In genomic region chr9:30430447-30430846, GRCm38 (mm10) we compare ENCODE assay signal across 19 mouse cellular contexts. TPM values are rescaled to one million over a fixed set of nuclear protein-coding genes. Genes with fewer than 3 reads are reported as not detected.
DNase-seq lines count a peak whose midpoint lies in the region; ATAC-seq and TF ChIP-seq lines count a peak whose summit lies in the region.
"Had no signal": no experiment of that assay in that cellular context is flagged by ENCODE, and none has a peak within 500 bp of the region (broad histone marks: within the 10 kb centered on the region; RNA-seq: fewer than 3 reads in every experiment).

No protein-coding gene starts in this region.

- TF ChIP-seq CTCF in gastrocnemius, adult 2 months (IDR thresholded peaks at IDR 0.05), result no peak
- TF ChIP-seq CTCF in intestine, postnatal 0 days (IDR thresholded peaks at IDR 0.05; ENCODE audit: low read depth), result no peak

- no peaks in the 10 kb centered on the region for H3K9me3 ChIP-seq in intestine, embryonic 16.5 days (ENCODE audit: control insufficient read depth, low read length)
- H3K9me3 ChIP-seq in intestine, postnatal 0 days (ENCODE audit: control insufficient read depth), result no peaks in the 10 kb centered on the region
- H3K9me3 ChIP-seq in midbrain, embryonic 13.5 days, result no peaks in the 10 kb centered on the region
- no peaks in the 10 kb centered on the region for H3K9me3 ChIP-seq in midbrain, embryonic 16.5 days (replicated peaks; ENCODE audit: control insufficient read depth, low read length, poor library complexity, severe bottlenecking)
- H3K9me3 ChIP-seq in limb, embryonic 13.5 days, result no peaks in the 10 kb centered on the region
- H3K9me3 ChIP-seq: heart, embryonic 15.5 days; lung, embryonic 15.5 days; midbrain, embryonic 12.5 days had no signal

- peaks cover under 1% of the 10 kb centered on the region; the same call in 1 of the 2 replicates for H3K36me3 ChIP-seq in intestine, embryonic 16.5 days (ENCODE audit: control insufficient read depth, insufficient read depth, low read length)
- H3K36me3 ChIP-seq in intestine, postnatal 0 days (ENCODE audit: control insufficient read depth, insufficient read depth), result peaks cover 23% of the 10 kb centered on the region
- peaks cover 34% of the 10 kb centered on the region for H3K36me3 ChIP-seq in midbrain, embryonic 13.5 days
- H3K36me3 ChIP-seq in midbrain, embryonic 16.5 days (ENCODE audit: control insufficient read depth, insufficient read depth, low read length), result peaks cover 14% of the 10 kb centered on the region
- H3K36me3 ChIP-seq in limb, embryonic 13.5 days, result peaks cover 40% of the 10 kb centered on the region

- H3K27me3 ChIP-seq in intestine, embryonic 16.5 days (replicated peaks; ENCODE audit: control insufficient read depth, insufficient read depth, low read length), result no peaks in the 10 kb centered on the region
- H3K27me3 ChIP-seq in intestine, postnatal 0 days (replicated peaks; ENCODE audit: control insufficient read depth, insufficient read depth, low read length), result no peaks in the 10 kb centered on the region
- no peaks in the 10 kb centered on the region for H3K27me3 ChIP-seq in midbrain, embryonic 13.5 days
- H3K27me3 ChIP-seq in midbrain, embryonic 16.5 days (ENCODE audit: control insufficient read depth, insufficient read depth, low read depth, low read length), result no peaks in the 10 kb centered on the region
- no peaks in the 10 kb centered on the region for H3K27me3 ChIP-seq in limb, embryonic 13.5 days
- H3K27me3 ChIP-seq: heart, embryonic 15.5 days; lung, embryonic 15.5 days; midbrain, embryonic 12.5 days had no signal

- H3K4me3 ChIP-seq in gastrocnemius, adult 2 months, result no peak overlapping the region
- no peak overlapping the region for H3K4me3 ChIP-seq in intestine, embryonic 16.5 days (ENCODE audit: low read length)
- H3K4me3 ChIP-seq in intestine, postnatal 0 days (ENCODE audit: low read depth, low read length), result no peak overlapping the region
- no peak overlapping the region for H3K4me3 ChIP-seq in midbrain, embryonic 13.5 days (replicated peaks)
- H3K4me3 ChIP-seq in midbrain, embryonic 16.5 days (ENCODE audit: low read depth, low read length), result no peak overlapping the region
- no peak overlapping the region for H3K4me3 ChIP-seq in limb, embryonic 13.5 days
- H3K4me3 ChIP-seq: heart, embryonic 15.5 days; lung, embryonic 15.5 days; midbrain, embryonic 12.5 days had no signal

- H3K4me1 ChIP-seq in intestine, embryonic 16.5 days (ENCODE audit: control insufficient read depth, insufficient read depth, low read length), result peaks cover 20% of the 10 kb centered on the region
- peaks cover 6% of the 10 kb centered on the region; the same call in 1 of the 2 replicates for H3K4me1 ChIP-seq in intestine, postnatal 0 days (replicated peaks; ENCODE audit: control insufficient read depth, insufficient read depth, low read length)
- H3K4me1 ChIP-seq in midbrain, embryonic 13.5 days (replicated peaks), result peaks cover 38% of the 10 kb centered on the region
- H3K4me1 ChIP-seq in midbrain, embryonic 16.5 days (ENCODE audit: control insufficient read depth, insufficient read depth, low read length), result peaks cover 37% of the 10 kb centered on the region
- peaks cover 38% of the 10 kb centered on the region for H3K4me1 ChIP-seq in limb, embryonic 13.5 days

- WGBS in intestine, embryonic 16.5 days, result 78% methylated on average over 5 of the region's 5 CpGs
- WGBS in intestine, postnatal 0 days, result 80% methylated on average over 5 of the region's 5 CpGs
- WGBS in midbrain, embryonic 13.5 days, result 93% methylated on average over 5 of the region's 5 CpGs
- 88% methylated on average over 5 of the region's 5 CpGs for WGBS in midbrain, embryonic 16.5 days
- 46% methylated on average over 5 of the region's 5 CpGs for WGBS in limb, embryonic 13.5 days

- no peak for ATAC-seq in intestine, embryonic 16.5 days
- ATAC-seq in intestine, postnatal 0 days, result no peak
- no peak for ATAC-seq in midbrain, embryonic 13.5 days
- no peak for ATAC-seq in midbrain, embryonic 16.5 days
- no peak for ATAC-seq in limb, embryonic 13.5 days (ENCODE audit: low FRiP score, low read depth)
- ATAC-seq: forebrain, embryonic 16.5 days; inflammation-experienced regulatory T-cells, adult 6 months had no signal

- peak overlapping the region; percentile 24 for H3K27ac ChIP-seq in gastrocnemius, adult 2 months
- H3K27ac ChIP-seq in intestine, embryonic 16.5 days (ENCODE audit: low read length), result no peak overlapping the region
- no peak overlapping the region for H3K27ac ChIP-seq in intestine, postnatal 0 days (ENCODE audit: low read depth, low read length)
- no peak overlapping the region for H3K27ac ChIP-seq in midbrain, embryonic 13.5 days
- no peak overlapping the region for H3K27ac ChIP-seq in midbrain, embryonic 16.5 days (ENCODE audit: low read length)
- H3K27ac ChIP-seq in limb, embryonic 13.5 days, result no peak overlapping the region
- H3K27ac ChIP-seq: heart, embryonic 15.5 days; lung, embryonic 15.5 days; midbrain, embryonic 12.5 days had no signal

- H3K4me2 ChIP-seq in intestine, embryonic 16.5 days (ENCODE audit: low read depth, low read length), result 0 out of 2 replicates have a peak overlapping the region, but pooled peaks have one; percentile 3
- no peak overlapping the region for H3K4me2 ChIP-seq in intestine, postnatal 0 days (replicated peaks; ENCODE audit: low read depth)
- peak overlapping the region; percentile 18 for H3K4me2 ChIP-seq in midbrain, embryonic 13.5 days (replicated peaks)
- no peak overlapping the region for H3K4me2 ChIP-seq in midbrain, embryonic 16.5 days (ENCODE audit: low read length)
- H3K4me2 ChIP-seq in limb, embryonic 13.5 days (replicated peaks), result peak overlapping the region; percentile 40
- H3K4me2 ChIP-seq: heart, embryonic 15.5 days; liver, embryonic 11.5 days; lung, embryonic 15.5 days; midbrain, embryonic 12.5 days had no signal

- intact Hi-C loops in gastrocnemius, adult 2 months (cut with DNase I), result no loop called here
- intact Hi-C loops in gastrocnemius, postnatal 14 days (cut with DNase I; ENCODE audit: low total_unique reads), result no loop called here

- no peak for DNase-seq in gastrocnemius, adult 2 months
- no peak for DNase-seq in gastrocnemius, postnatal 14 days
- no peak for DNase-seq in frontal cortex, postnatal 14 days (ENCODE audit: low spot score in 2 of 2)
- DNase-seq: adrenal gland, postnatal 36 days; cerebellum, adult 18-20 months; cerebellum, postnatal 25 days; kidney, postnatal 10 days; thymus, postnatal 36 days had no signal

- H3K9ac ChIP-seq in intestine, embryonic 16.5 days (ENCODE audit: low read depth, low read length), result peak overlapping the region; percentile 35; the same call in 1 of the 2 replicates
- H3K9ac ChIP-seq in intestine, postnatal 0 days (ENCODE audit: low read depth, low read length), result no peak overlapping the region
- H3K9ac ChIP-seq in midbrain, embryonic 13.5 days (replicated peaks), result no peak overlapping the region; the same call in 1 of the 2 replicates
- H3K9ac ChIP-seq in midbrain, embryonic 16.5 days (ENCODE audit: low read depth, low read length), result no peak overlapping the region
- peak overlapping the region; percentile 43; the same call in 1 of the 2 replicates for H3K9ac ChIP-seq in limb, embryonic 13.5 days
- H3K9ac ChIP-seq: heart, embryonic 15.5 days; lung, embryonic 15.5 days; midbrain, embryonic 12.5 days had no signal

RNA-seq across cellular contexts. Expression of gene Snx19, which starts 3.5 kb away (rescaled TPM):
- 10 to 100 TPM; 20.9 to 22.7 TPM for total RNA-seq in gastrocnemius, adult 2 months (2021)
- total RNA-seq in gastrocnemius, postnatal 14 days (2021), result 10 to 100 TPM; 17.6 to 18.7 TPM
- 14.4 and 14.6 TPM in 2 replicates for polyA plus RNA-seq in intestine, embryonic 16.5 days (2015; fragmentation: Nextera tagmentation; extraction: Ambion mirVana)
- polyA plus RNA-seq in intestine, postnatal 0 days (2015; fragmentation: Nextera tagmentation; extraction: Ambion mirVana), result 8.6 and 8.9 TPM in 2 replicates
- polyA plus RNA-seq in midbrain, embryonic 13.5 days (2015; fragmentation: Nextera tagmentation; extraction: Ambion mirVana), result 23.2 and 23.3 TPM in 2 replicates
- 23.2 and 24.5 TPM in 2 replicates for polyA plus RNA-seq in midbrain, embryonic 16.5 days (2015; fragmentation: Nextera tagmentation; extraction: Ambion mirVana)
- 20.8 and 22.0 TPM in 2 replicates for polyA plus RNA-seq in limb, embryonic 13.5 days (2015; fragmentation: Nextera tagmentation; extraction: Ambion mirVana)

Comparison
In these comparisons a context has a peak if more than half of its experiments do, and no peak if none do; other contexts are left out.
1. H3K4me2 ChIP-seq: peak in intestine, embryonic 16.5 days (single experiment), midbrain, embryonic 13.5 days (single experiment) and limb, embryonic 13.5 days (single experiment); none in intestine, postnatal 0 days (single experiment) and midbrain, embryonic 16.5 days (single experiment).
2. H3K9ac ChIP-seq: peak in intestine, embryonic 16.5 days (single experiment) and limb, embryonic 13.5 days (single experiment); none in intestine, postnatal 0 days (single experiment), midbrain, embryonic 13.5 days (single experiment) and midbrain, embryonic 16.5 days (single experiment).